Mouse (Mus musculus) CD4-positive helper T cell, adult 2 months (primary cell): ENCODE results near the gene Cerk.
A peak's percentile ranks its signal among the peaks of the same experiment; 100 is the strongest.

Experiments used
- DNase-seq: peaks from one replicate; pipeline ENCODE4 v3.0.0-alpha.2; 2012; ENCODE audit warnings: low read depth, missing footprints, low spot score

Gene Cerk

GRCm38 (mm10) chr15:86165811-86166590 lies 19.9 kb downstream of the Cerk start:
- no peak for DNase-seq

GRCm38 (mm10) chr15:86164718-86165345 lies 21.1 kb downstream of the Cerk start:
- no peak for DNase-seq

- peak; percentile 11 for DNase-seq
Measured at GRCm38 (mm10) chr15:86161800-86162199, 24.1 kb downstream of the Cerk start.

DNA sequence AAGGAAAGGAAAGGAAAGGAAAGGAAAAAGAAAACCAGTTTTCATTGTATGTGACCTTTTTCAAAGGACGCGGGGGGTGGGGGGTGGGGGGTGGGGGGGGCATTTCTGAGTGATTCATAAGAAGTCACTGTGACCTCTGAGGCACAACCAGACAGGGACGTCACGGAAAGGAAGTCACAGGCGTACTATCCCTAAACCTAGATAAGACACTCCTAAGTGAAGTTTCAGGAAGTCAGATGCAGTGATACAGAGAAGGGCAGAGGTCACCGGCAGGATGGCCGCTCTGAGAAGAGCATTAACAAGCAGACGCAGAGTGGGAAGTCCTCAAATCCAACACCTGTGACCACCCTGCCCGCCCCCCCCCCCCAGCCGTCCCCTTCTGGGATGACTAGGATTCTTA lies 25.0 kb downstream of the Cerk start:
- peak; percentile 34 for DNase-seq

DNA sequence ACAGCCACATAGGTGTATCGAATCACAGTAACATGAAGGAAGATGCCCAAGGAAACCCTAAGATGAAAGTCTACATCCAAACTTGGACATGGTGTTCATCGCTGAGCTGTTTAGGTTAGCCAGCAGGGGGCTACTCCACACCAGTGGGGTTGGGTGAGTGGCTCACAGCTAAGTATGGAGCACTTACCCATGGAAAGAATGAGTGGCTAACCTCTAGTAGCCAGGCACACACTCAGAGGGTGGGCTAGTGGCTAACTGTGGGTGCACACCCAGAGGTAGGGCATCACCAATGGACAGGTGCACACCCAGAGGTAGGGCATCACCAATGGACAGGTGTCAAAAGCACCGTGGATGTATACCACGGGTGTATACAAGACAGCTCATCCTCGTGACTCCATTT lies 26.2 kb downstream of the Cerk start:
- no peak for DNase-seq

- DNase-seq: no peak
Measured at GRCm38 (mm10) chr15:86159093-86159492, 26.8 kb downstream of the Cerk start.

GRCm38 (mm10) chr15:86156492-86156891 lies 29.4 kb downstream of the Cerk start:
- DNase-seq: no peak

- no peak for DNase-seq
Measured at GRCm38 (mm10) chr15:86153481-86153960, 32.4 kb downstream of the Cerk start.

DNA sequence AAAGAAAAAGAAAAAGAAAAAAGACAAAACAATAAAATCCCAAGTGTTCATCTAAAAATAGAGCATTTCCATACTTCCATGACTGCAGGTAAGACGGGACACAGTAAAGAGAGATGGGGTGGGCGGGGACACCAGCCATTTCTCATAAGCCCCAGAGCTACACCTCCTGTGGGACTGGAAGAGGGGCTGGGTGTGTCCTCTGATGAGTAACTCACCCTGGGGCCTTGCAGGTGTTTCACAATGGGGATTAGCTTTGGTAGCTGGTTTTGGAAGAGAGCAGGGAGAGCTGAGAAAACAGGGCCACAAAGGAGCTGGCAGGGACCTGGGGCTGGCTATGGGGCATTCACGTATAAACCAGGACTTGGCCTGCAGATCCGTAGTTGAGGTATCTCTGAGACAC lies 35.3 kb downstream of the Cerk start:
- DNase-seq: no peak

DNA sequence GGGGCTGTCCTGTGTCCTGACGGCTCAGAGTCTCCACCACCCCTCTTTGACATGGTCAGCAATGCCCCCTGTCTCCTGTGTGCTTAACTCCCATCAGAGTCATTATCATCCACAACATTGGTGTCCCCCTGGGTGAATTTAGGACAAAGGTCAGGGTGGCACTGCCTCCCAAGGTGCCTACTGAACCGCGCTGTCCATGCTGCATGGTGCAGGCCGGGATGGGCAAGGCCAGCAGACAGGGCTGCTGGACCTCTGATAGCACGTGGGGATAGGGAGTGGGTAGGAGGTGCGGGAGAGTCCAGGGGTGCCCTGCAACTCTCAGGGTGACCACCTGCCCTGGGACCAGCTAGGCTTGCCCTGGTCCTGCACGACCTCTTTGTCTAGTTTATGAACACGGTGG lies 39.0 kb downstream of the Cerk start:
- no peak for DNase-seq

DNA sequence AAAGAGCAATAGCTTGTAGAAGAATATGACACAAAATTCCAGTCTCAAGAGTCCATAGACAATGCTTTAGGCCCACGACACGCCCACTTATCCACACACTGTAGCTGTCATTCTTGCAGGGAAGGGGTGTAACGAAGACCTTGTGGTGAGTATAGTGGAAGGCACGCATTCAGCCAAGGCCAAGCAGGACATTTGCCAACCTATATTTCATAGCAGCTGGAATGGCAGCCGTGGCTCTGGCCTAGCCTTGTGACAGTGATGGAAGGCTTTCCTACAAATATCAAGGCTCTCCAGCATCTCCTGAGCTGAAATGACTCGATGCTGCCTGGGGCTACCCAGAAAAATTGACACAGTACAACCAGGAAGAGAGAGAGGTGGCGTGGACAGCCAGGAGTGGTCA lies 40.9 kb downstream of the Cerk start:
- DNase-seq: no peak

GRCm38 (mm10) chr15:86144577-86144976 lies 41.4 kb downstream of the Cerk start:
- DNase-seq: no peak

- DNase-seq: peak; percentile 38
Measured at GRCm38 (mm10) chr15:86140323-86140722, 45.6 kb downstream of the Cerk start.

GRCm38 (mm10) chr15:86137638-86138037 lies 48.3 kb downstream of the Cerk start:
- DNase-seq: peak; percentile 47

GRCm38 (mm10) chr15:86134941-86135783 lies 50.8 kb downstream of the Cerk start:
- DNase-seq: peak; percentile 70

GRCm38 (mm10) chr15:86130657-86131056 lies 55.3 kb downstream of the Cerk start:
- DNase-seq: no peak

GRCm38 (mm10) chr15:86129036-86129435 lies 56.9 kb downstream of the Cerk start:
- no peak for DNase-seq

DNA sequence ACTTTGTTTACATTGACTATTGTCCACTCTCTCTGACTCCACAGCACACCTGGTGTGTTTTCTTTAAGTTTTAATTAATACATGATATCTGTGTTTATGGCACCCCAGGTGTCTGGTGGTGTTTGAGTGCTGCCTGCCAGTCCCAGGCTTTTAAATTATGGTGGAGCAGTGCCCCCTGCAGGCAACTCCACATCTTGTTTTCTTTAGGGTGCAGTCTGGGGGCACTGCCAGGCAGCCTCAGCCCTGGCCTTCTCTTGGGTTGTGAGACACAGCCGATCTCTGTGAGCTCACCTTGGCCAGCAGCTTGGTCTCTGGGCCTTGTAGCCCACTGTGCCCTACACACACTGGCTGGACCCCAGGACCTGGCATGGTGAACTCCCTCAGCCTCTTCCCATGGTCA lies 61.6 kb downstream of the Cerk start:
- DNase-seq: peak; percentile 76

GRCm38 (mm10) chr15:86123409-86123808 lies 62.5 kb downstream of the Cerk start:
- DNase-seq: no peak

GRCm38 (mm10) chr15:86122261-86122949 lies 63.5 kb downstream of the Cerk start:
- no peak for DNase-seq

GRCm38 (mm10) chr15:86119186-86119585 lies 66.8 kb downstream of the Cerk start:
- DNase-seq: no peak
